Mouse (Mus musculus): ENCODE results near the gene Gm21738.
"Not testable (repeated sequence)": the region's sequence is repeated elsewhere in the genome, so short reads cannot be mapped to it uniquely, and the experiment has no call there.

The Gm21738 gene

DNA sequence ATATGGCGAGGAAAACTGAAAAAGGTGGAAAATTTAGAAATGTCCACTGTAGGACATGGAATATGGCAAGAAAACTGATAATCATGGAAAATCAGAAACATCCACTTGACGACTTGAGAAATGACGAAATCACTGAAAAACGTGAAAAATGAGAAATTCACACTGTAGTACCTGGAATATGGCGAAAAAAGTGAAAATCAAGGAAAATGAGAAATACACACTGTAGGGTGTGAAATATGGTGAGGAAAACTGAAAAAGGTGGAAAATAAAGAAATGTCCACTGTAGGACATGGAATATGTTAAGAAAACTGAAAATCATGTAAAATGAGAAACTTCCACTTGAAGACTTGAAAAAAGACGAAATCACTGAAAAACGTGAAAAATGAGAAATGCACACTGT lies at the start of gene Gm21738:
Gene Gm21738, minus strand, starts transcription at position 101 of the 400 bp plus-strand sequence.
- DNase-seq (ENCODE audit: low read depth, low spot score): not testable (repeated sequence)

DNA sequence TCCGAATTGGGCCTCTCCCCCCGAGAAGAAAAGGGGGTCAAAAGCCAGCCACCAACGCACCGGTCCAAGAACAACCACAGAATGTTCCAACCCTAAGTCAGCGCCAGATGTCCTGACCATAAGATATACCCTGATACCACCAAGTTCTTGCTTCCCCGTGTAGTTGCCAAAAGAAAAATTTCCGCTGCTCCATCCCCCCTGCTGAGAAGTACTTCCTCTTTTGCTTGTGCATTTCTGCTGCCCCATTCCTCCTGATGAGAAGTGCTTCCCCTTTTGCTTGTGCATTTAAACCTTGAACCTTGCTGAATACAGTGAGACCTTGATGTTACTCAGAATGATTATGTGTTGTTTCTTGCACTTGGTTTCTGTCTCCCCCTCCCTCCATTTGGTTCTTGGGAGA lies 35.0 kb downstream of the Gm21738 start:
- not testable (repeated sequence) for DNase-seq (ENCODE audit: low read depth, low spot score)
